8 mouse cellular contexts compared by ENCODE assay signal in genomic region chr2:128127691-128128292, GRCm38 (mm10). TPM values are rescaled to one million over a fixed set of nuclear protein-coding genes. Genes with fewer than 3 reads are reported as not detected.
DNase-seq lines count a peak whose midpoint lies in the region; ATAC-seq lines count a peak whose summit lies in the region.

No protein-coding gene starts in this region.

- H3K9me3 ChIP-seq in hindbrain, embryonic 11.5 days (ENCODE audit: control insufficient read depth, low read length) = no peaks in the 10 kb centered on the region

- WGBS in hindbrain, embryonic 11.5 days = under 1% methylated on average over 48 of the region's 48 CpGs

- H3K27me3 ChIP-seq in hindbrain, embryonic 11.5 days (ENCODE audit: control insufficient read depth, insufficient read depth, low read length) = peaks cover 21% of the 10 kb centered on the region

- 0 out of 2 replicates have a peak, but pooled peaks have one; percentile 9 for ATAC-seq in frontal cortex, adult (ENCODE audit: low TSS enrichment)
- peak; percentile 26 for ATAC-seq in hindbrain, embryonic 11.5 days (ENCODE audit: low FRiP score)

- H3K27ac ChIP-seq in hindbrain, embryonic 11.5 days (ENCODE audit: low read depth, low read length) = peak overlapping the region; percentile 89

- DNase-seq in T-cell, adult 2 months (ENCODE audit: low spot score) = peak; percentile 67
- DNase-seq in cerebellum, adult 9-11 months = peak; percentile 52
- DNase-seq in hindbrain, embryonic 11.5 days (ENCODE audit: low spot score) = peak; percentile 82
- DNase-seq in layer of hippocampus, postnatal 14 days (ENCODE audit: low spot score in 2 of 2) = peak; percentile 39 to 50
- peak; percentile 91 for DNase-seq in lung, postnatal 25 days (ENCODE audit: low spot score)
- DNase-seq in retina, embryonic 14.5 days (ENCODE audit: low spot score) = peak; percentile 79
- DNase-seq in MN1 (ENCODE audit: low spot score) = no peak

- peak overlapping the region; percentile 74 for H3K4me3 ChIP-seq in hindbrain, embryonic 11.5 days (ENCODE audit: low read depth, low read length)

- H3K9ac ChIP-seq in hindbrain, embryonic 11.5 days (ENCODE audit: low read depth, low read length) = peak overlapping the region; percentile 77

- peak overlapping the region; percentile 100 for H3K4me2 ChIP-seq in hindbrain, embryonic 11.5 days (replicated peaks; ENCODE audit: low read depth, low read length)

- H3K36me3 ChIP-seq in hindbrain, embryonic 11.5 days (ENCODE audit: control insufficient read depth, insufficient read depth, low read length) = peaks cover 7% of the 10 kb centered on the region; the same call in 1 of the 2 replicates

- H3K4me1 ChIP-seq in hindbrain, embryonic 11.5 days (replicated peaks; ENCODE audit: control insufficient read depth, insufficient read depth, low read length) = peaks cover 18% of the 10 kb centered on the region

RNA-seq across cellular contexts. Expression of gene Bcl2l11, which starts 2.0 kb away (rescaled TPM):
- polyA plus RNA-seq in hindbrain, embryonic 11.5 days (2014; fragmentation: Nextera tagmentation; extraction: Ambion mirVana) = 15.7 and 17.2 TPM in 2 replicates
- 1 to 10 TPM; 8.4 to 8.8 TPM for total RNA-seq in layer of hippocampus, postnatal 14 days (2021)
